Mouse (Mus musculus): ENCODE data around the gene Rsg1. TPM values are rescaled to one million over a fixed set of nuclear protein-coding genes. Genes with fewer than 3 reads are reported as not detected.

The Rsg1 gene
- polyA plus RNA-seq, 1 experiment from 2014 or later: 3.3 TPM

GRCm38 (mm10) chr4:141252641-141253040 lies 38.9 kb downstream of the Rsg1 start:
- Histone ChIP-seq H3K27me3 (replicated peaks) (peaks cover 46% of the 10 kb centered on the region), H3K4me3 (no peak overlapping the region), H3K36me3 (no peaks in the 10 kb centered on the region), H3K4me2 (no peak overlapping the region), H3K27ac (no peak overlapping the region), H3K9ac (no peak overlapping the region), H3K4me1 (peaks cover 10% of the 10 kb centered on the region), H3K9me3 (replicated peaks) (no peaks in the 10 kb centered on the region)
- WGBS (ENCODE audit: insufficient replicate concordance): 32% methylated on average over 2 of the region's 2 CpGs
- ATAC-seq: no peak

GRCm38 (mm10) chr4:141254234-141254633 lies 40.5 kb downstream of the Rsg1 start:
- no peaks in the 10 kb centered on the region for H3K9me3 ChIP-seq (replicated peaks)
- H3K27ac ChIP-seq: no peak overlapping the region
- no peaks in the 10 kb centered on the region for H3K4me1 ChIP-seq

DNA sequence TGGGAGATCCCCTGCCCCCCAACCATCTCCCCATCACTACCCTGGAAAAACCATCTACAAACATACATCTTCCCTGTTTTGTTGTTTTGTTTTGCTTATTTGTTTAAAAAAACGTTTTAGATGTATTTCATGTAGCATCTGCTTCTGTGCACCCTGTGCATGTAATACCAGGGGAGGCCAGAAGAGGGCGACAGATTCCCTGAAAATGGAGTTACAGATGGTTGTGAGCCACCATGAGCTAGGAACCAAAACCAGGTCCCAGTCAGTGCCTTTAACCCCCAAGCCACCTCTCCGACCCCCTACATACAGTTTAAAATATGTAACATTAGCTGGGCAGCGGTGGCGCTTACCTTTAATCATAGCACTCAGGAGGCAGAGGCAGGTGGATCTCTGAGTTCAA lies 43.7 kb downstream of the Rsg1 start:
- no peaks in the 10 kb centered on the region for H3K36me3 ChIP-seq
- no peak overlapping the region for H3K27ac ChIP-seq
- H3K4me2 ChIP-seq: no peak overlapping the region
- peaks cover 11% of the 10 kb centered on the region for H3K9me3 ChIP-seq (replicated peaks)
- no peaks in the 10 kb centered on the region for H3K4me1 ChIP-seq
- peaks cover 5% of the 10 kb centered on the region; the same call in 1 of the 2 replicates for H3K27me3 ChIP-seq (replicated peaks)
- H3K9ac ChIP-seq: no peak overlapping the region
- WGBS (ENCODE audit: insufficient replicate concordance): 57% methylated on average over 5 of the region's 5 CpGs
- no peak overlapping the region for H3K4me3 ChIP-seq
- no peak for ATAC-seq

More at GRCm38 (mm10) chr4:141254234-141254633, 40.5 kb downstream of the Rsg1 start:
- Histone ChIP-seq H3K4me2 (no peak overlapping the region), H3K27me3 (replicated peaks) (peaks cover 31% of the 10 kb centered on the region), H3K36me3 (no peaks in the 10 kb centered on the region), H3K9ac (no peak overlapping the region), H3K4me3 (no peak overlapping the region)
- no peak for ATAC-seq
- WGBS (ENCODE audit: insufficient replicate concordance): 71% methylated on average over 16 of the region's 16 CpGs

GRCm38 (mm10) chr4:141259413-141259812 lies 45.7 kb downstream of the Rsg1 start:
- Histone ChIP-seq H3K4me3 (no peak overlapping the region), H3K27ac (no peak overlapping the region), H3K4me1 (no peaks in the 10 kb centered on the region), H3K9me3 (replicated peaks) (peaks cover 11% of the 10 kb centered on the region), H3K9ac (no peak overlapping the region), H3K4me2 (no peak overlapping the region), H3K27me3 (replicated peaks) (no peaks in the 10 kb centered on the region; the same call in 1 of the 2 replicates), H3K36me3 (no peaks in the 10 kb centered on the region)
- 65% methylated on average over 12 of the region's 12 CpGs for WGBS (ENCODE audit: insufficient replicate concordance)
- no peak for ATAC-seq

- Histone ChIP-seq H3K27ac (no peak overlapping the region), H3K27me3 (replicated peaks) (no peaks in the 10 kb centered on the region; the same call in 1 of the 2 replicates), H3K4me1 (no peaks in the 10 kb centered on the region), H3K4me3 (no peak overlapping the region), H3K9me3 (replicated peaks) (peaks cover 11% of the 10 kb centered on the region), H3K36me3 (no peaks in the 10 kb centered on the region), H3K9ac (no peak overlapping the region), H3K4me2 (no peak overlapping the region)
- WGBS (ENCODE audit: insufficient replicate concordance): 66% methylated on average over 16 of the region's 16 CpGs
- ATAC-seq: no peak
These were observed 46.4 kb downstream of the Rsg1 start for GRCm38 (mm10) chr4:141260007-141260723.

GRCm38 (mm10) chr4:141262906-141263637 lies 49.3 kb downstream of the Rsg1 start:
- no peaks in the 10 kb centered on the region for H3K27me3 ChIP-seq (replicated peaks)
- H3K4me1 ChIP-seq: no peaks in the 10 kb centered on the region
- no peak overlapping the region for H3K4me2 ChIP-seq
- H3K9ac ChIP-seq: no peak overlapping the region
- ATAC-seq: no peak
- H3K9me3 ChIP-seq (replicated peaks): peaks cover 11% of the 10 kb centered on the region
- H3K4me3 ChIP-seq: no peak overlapping the region
- no peaks in the 10 kb centered on the region for H3K36me3 ChIP-seq
- 59% methylated on average over 10 of the region's 10 CpGs for WGBS (ENCODE audit: insufficient replicate concordance)
- no peak overlapping the region for H3K27ac ChIP-seq

DNA sequence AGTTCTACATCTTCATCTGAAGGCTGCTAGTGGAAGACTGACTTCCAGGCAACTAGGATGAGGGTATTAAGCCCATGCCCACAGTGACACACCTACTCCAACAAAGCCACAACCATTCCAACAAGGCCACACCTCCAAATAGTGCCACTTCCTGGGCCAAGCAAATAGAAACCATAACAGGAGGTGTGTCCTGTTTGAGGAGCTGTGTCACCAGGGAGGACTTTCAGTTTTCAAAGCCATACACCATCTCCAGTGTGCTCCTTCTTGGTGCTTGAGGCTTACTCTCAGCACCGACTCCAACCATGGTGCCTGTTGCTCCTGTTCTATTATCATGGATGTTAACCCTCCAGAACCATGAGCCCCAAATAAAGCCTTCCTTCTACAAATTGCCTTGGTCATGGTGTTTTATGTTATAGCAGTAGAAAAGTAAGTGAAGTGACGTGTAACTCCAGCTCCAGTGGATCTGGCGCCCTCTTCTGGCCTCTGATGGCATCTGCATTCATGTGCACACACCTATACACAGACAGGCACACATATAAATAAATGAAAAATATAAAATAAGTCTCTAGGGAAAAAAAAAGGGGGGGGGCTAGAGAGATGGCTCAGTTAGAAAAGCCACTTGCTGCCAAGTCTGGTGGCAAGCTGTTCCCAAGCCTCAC lies 52.4 kb downstream of the Rsg1 start:
- WGBS (ENCODE audit: insufficient replicate concordance): 76% methylated on average over 3 of the region's 3 CpGs
- no peak for ATAC-seq
- H3K4me2 ChIP-seq: no peak overlapping the region

GRCm38 (mm10) chr4:141267250-141267649 lies 53.5 kb downstream of the Rsg1 start:
- Histone ChIP-seq H3K4me2 (no peak overlapping the region), H3K9ac (no peak overlapping the region)
- 60% methylated on average over 3 of the region's 3 CpGs for WGBS (ENCODE audit: insufficient replicate concordance)

More for the DNA sequence above, 52.4 kb downstream of the Rsg1 start:
- peaks cover 7% of the 10 kb centered on the region for H3K9me3 ChIP-seq (replicated peaks)
- no peak overlapping the region for H3K4me3 ChIP-seq
- no peak overlapping the region for H3K27ac ChIP-seq
- H3K4me1 ChIP-seq: no peaks in the 10 kb centered on the region
- H3K9ac ChIP-seq: no peak overlapping the region
- peaks cover under 1% of the 10 kb centered on the region; the same call in 1 of the 2 replicates for H3K27me3 ChIP-seq (replicated peaks)
- H3K36me3 ChIP-seq: no peaks in the 10 kb centered on the region

GRCm38 (mm10) chr4:141267837-141268236 lies 54.1 kb downstream of the Rsg1 start:
- ATAC-seq: no peak
- H3K9me3 ChIP-seq (replicated peaks): no peaks in the 10 kb centered on the region
- no peak overlapping the region for H3K4me2 ChIP-seq
- WGBS (ENCODE audit: insufficient replicate concordance): 37% methylated on average over 9 of the region's 9 CpGs
- no peaks in the 10 kb centered on the region for H3K36me3 ChIP-seq
- peaks cover 18% of the 10 kb centered on the region for H3K27me3 ChIP-seq (replicated peaks)
- no peak overlapping the region for H3K4me3 ChIP-seq
- no peaks in the 10 kb centered on the region for H3K4me1 ChIP-seq
- no peak overlapping the region for H3K9ac ChIP-seq
- H3K27ac ChIP-seq: no peak overlapping the region

More at GRCm38 (mm10) chr4:141267250-141267649, 53.5 kb downstream of the Rsg1 start:
- Histone ChIP-seq H3K27ac (no peak overlapping the region), H3K27me3 (replicated peaks) (peaks cover 12% of the 10 kb centered on the region), H3K9me3 (replicated peaks) (no peaks in the 10 kb centered on the region), H3K36me3 (no peaks in the 10 kb centered on the region), H3K4me3 (no peak overlapping the region), H3K4me1 (no peaks in the 10 kb centered on the region)
- no peak for ATAC-seq

DNA sequence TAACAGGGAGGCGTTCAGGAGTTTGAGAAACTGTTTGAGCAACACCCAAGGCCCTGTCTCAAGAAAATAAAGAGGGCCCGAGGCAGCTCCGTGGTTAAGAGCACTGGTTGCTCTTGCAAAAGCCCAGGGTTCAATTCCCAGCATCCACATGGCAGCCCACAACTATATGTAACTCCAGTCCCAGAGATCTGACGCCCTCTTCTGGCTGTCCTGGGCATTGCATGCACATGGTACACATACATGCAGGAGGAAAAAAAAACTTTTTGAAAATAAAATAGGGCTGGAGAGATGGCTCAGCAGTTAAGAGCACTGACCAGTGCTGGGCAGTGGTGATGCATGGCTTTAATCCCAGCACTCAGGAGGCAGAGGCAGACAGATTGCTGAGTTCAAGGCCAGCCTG lies 54.6 kb downstream of the Rsg1 start:
- no peak overlapping the region for H3K27ac ChIP-seq
- no peak overlapping the region for H3K4me3 ChIP-seq
- H3K4me1 ChIP-seq: 0 out of 2 replicates have a peak, but pooled peaks cover 1% of the 10 kb centered on the region
- H3K9me3 ChIP-seq (replicated peaks): no peaks in the 10 kb centered on the region
- no peak overlapping the region for H3K9ac ChIP-seq
- ATAC-seq: no peak
- 59% methylated on average over 4 of the region's 4 CpGs for WGBS (ENCODE audit: insufficient replicate concordance)
- no peaks in the 10 kb centered on the region for H3K36me3 ChIP-seq
- no peak overlapping the region for H3K4me2 ChIP-seq
- peaks cover 23% of the 10 kb centered on the region for H3K27me3 ChIP-seq (replicated peaks)

- ATAC-seq: no peak
- Histone ChIP-seq H3K9me3 (replicated peaks) (no peaks in the 10 kb centered on the region), H3K4me2 (no peak overlapping the region), H3K9ac (no peak overlapping the region), H3K36me3 (no peaks in the 10 kb centered on the region), H3K4me3 (no peak overlapping the region), H3K27ac (no peak overlapping the region), H3K27me3 (replicated peaks) (peaks cover 30% of the 10 kb centered on the region), H3K4me1 (0 out of 2 replicates have a peak, but pooled peaks cover 4% of the 10 kb centered on the region)
- WGBS (ENCODE audit: insufficient replicate concordance): 44% methylated on average over 6 of the region's 6 CpGs
These were observed 55.3 kb downstream of the Rsg1 start for GRCm38 (mm10) chr4:141269080-141269479.

All from liver, embryonic 12.5 days (tissue).